Mouse (Mus musculus) bone marrow, adult 2 months (tissue): ENCODE measurements around the gene Wdr81. TPM values are rescaled to one million over a fixed set of nuclear protein-coding genes. Genes with fewer than 3 reads are reported as not detected.
A peak's percentile ranks its signal among the peaks of the same experiment; 100 is the strongest.

Source experiments
- H3K27ac ChIP-seq: fragments of 200-500 bp; 2 replicates; pipeline ENCODE4 v1.5.1; 2012; ENCODE audit warnings: low read depth, mild to moderate bottlenecking, control low read depth, inconsistent platforms, low read length; ENCODE audit not compliant: control insufficient read depth, poor library complexity, insufficient read depth
- H3K4me1 ChIP-seq: fragments of 200-500 bp; 2 replicates; pipeline ENCODE4 v1.6.1; 2011; ENCODE audit warnings: low read length; ENCODE audit not compliant: control insufficient read depth, insufficient read depth
- H3K4me3 ChIP-seq: fragments of 200-500 bp; replicated peaks from 2 replicates; pipeline ENCODE3; 2011; ENCODE audit warnings: mild to moderate bottlenecking, low read depth, low read length, control low read depth; ENCODE audit not compliant: control insufficient read depth
- CTCF ChIP-seq: fragments of 200-500 bp; IDR thresholded peaks from 2 replicates; pipeline ENCODE4 v1.5.1; 2011; ENCODE audit warnings: low read length, control low read depth; ENCODE audit not compliant: control insufficient read depth, insufficient read depth
- POLR2A ChIP-seq: fragments of 200-500 bp; IDR thresholded peaks from 2 replicates; pipeline ENCODE4 v1.6.1; 2011; ENCODE audit warnings: low read depth, mild to moderate bottlenecking, control low read depth, low read length, borderline replicate concordance; ENCODE audit not compliant: control insufficient read depth
- WGBS: fragments of 180-500 bp; shearing (Covaris S2); methylation state at CpG from one replicate; pipeline ENCODE4 v1.1.7; 2018; 5-methylcytosine and 5-hydroxymethylcytosine counted together
- polyA plus RNA-seq: library from polyadenylated mRNA; stranded (reverse); fragments of >200 nt; gene quantifications from 2 replicates; pipeline ENCODE4 v1.2.4, GENCODE M21; 2011; ENCODE audit warnings: low replicate concordance; ENCODE audit not compliant: missing spikeins, insufficient read depth, insufficient read length

Gene Wdr81
- polyA plus RNA-seq, result 21.0 and 33.5 TPM in 2 replicates

DNA sequence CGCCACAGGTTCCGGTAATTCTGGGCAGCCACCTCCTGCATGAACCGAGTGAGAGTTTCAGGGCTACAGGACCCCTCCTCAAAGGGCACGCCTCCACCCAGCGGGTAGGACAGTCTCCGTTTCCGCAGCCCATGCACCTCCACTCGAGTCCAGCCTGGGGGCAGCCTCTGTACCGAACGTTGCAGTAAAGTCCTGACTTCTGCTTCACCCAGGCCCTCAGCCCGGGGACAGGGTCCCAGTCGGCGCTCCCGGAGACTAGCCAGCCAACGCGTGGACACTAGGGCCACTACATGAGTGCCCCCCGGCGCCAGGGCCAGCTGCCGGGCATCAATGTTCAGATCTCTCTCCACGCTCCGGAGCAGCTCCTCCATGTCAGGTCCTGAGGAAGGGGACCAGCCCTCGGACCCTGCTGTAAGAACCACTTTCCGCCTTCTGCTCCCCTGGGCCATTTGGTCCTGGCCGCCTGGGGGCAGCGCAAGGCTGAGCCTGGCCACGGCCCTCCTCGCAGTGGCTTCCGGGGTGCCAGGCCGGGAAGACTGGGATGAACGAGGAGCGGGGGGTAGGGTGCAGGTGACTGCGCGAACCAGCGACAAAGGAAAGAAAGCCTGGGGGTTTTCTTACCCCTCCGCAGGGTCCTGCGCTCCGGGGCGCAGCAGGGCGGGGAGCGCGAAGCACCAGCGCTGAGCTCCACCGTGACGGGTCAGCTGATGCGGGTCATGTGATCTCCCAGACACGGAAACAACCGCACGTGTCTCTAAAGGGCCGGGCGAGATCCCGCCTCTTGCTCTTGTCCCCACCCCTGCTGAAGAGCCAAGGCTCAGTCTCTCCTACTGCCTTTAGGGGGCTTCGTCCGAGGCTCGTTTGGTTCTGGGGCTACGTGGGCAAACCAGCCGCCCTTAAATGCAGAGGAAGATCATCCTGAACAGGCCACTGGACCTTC, at the start of gene Wdr81:
Wdr81 (minus strand) TSS at position 727 of the 940 bp plus-strand sequence.
- TF ChIP-seq POLR2A (peak; percentile 85; the same call in 1 of the 2 replicates), CTCF (peak; percentile 55)
- Histone ChIP-seq H3K4me1 (peaks cover 15% of the 10 kb centered on the region), H3K4me3 (peak within 1 kb of the TSS; percentile 79), H3K27ac (peak within 1 kb of the TSS; percentile 66)
- WGBS, result 3% methylated on average over 56 of the region's 56 CpGs

DNA sequence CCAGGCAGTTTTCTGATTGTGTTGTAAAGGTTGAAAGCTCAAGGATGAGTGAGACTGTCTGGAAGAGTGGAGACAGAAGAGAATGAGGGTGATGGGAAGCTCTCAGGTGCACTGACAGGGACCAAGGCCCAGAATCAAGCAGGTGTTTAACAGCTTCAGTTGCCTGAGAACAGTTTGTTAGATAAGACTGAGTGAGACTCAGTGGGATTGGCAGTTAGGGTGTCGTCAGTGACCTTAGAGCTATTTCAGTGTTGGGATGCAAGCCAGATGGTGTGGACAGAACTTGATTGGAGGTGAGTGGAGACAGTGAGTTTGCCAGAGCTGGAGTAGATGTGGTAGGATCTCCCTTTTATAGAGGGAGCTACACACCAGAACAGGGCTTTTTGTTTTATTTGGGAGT, 43.6 kb upstream of the Wdr81 start:
- H3K27ac ChIP-seq, result no peak overlapping the region
- WGBS, result 68% methylated on average over 1 of the region's 1 CpGs
- TF ChIP-seq POLR2A (no peak), CTCF (no peak)
- no peak overlapping the region for H3K4me3 ChIP-seq
- no peaks in the 10 kb centered on the region for H3K4me1 ChIP-seq

DNA sequence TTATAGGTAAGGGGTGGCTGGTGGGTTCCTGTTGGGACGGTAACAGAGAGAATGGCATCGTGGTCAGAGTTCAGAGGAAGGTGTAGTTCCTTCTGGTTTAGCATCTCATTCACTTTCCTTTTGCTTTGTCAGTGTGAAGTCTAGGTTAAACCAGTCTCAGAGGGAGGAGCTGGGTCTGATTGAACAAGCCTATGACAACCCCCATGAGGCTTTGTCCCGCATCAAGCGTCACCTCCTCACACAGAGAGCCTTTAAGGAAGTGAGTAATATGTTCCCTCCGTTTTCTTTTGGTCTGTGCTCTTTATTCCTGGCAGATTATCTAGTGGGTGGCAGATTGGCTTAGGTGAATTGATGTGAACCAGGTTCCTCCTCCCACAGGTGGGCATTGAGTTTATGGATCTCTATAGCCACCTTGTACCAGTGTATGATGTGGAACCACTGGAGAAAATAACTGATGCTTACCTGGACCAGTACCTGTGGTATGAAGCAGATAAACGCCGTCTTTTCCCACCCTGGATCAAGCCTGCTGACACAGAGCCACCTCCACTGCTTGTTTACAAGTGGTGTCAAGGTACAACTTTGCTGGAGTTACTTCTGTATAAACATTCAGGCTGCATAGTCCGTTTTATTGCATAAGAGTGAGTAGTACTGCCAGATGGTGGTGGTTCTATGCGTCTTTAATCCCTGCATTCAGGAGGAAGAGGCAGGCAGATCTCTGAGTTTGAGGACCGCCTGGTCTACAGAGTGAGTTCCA, 40.0 kb upstream of the Wdr81 start:
- no peak overlapping the region for H3K4me3 ChIP-seq
- WGBS, result 82% methylated on average over 10 of the region's 10 CpGs
- no peak overlapping the region for H3K27ac ChIP-seq
- no peaks in the 10 kb centered on the region for H3K4me1 ChIP-seq
- TF ChIP-seq CTCF, result no peak
- no peak for TF ChIP-seq POLR2A

DNA sequence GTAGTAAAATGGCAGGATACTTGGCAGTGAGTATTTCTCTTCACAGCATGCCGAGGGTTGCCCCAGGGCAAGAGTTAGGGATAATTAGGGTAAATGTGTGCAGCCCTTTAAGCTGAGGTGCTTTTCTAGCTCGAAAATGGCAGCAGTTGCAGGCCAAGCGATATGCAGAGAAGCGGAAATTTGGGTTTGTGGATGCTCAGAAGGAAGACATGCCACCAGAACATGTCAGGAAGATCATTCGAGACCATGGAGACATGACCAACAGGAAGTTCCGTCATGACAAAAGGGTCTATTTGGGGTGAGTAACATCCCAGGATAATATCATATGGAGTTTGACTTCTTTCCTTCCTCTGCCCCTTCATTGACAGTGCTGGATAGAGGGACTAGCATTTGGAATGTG, 33.0 kb upstream of the Wdr81 start:
- H3K4me3 ChIP-seq, result peak overlapping the region; percentile 71
- TF ChIP-seq POLR2A, result no peak
- TF ChIP-seq CTCF, result no peak
- H3K4me1 ChIP-seq, result peaks cover 4% of the 10 kb centered on the region
- no peak overlapping the region for H3K27ac ChIP-seq
- WGBS, result 24% methylated on average over 6 of the region's 6 CpGs

DNA sequence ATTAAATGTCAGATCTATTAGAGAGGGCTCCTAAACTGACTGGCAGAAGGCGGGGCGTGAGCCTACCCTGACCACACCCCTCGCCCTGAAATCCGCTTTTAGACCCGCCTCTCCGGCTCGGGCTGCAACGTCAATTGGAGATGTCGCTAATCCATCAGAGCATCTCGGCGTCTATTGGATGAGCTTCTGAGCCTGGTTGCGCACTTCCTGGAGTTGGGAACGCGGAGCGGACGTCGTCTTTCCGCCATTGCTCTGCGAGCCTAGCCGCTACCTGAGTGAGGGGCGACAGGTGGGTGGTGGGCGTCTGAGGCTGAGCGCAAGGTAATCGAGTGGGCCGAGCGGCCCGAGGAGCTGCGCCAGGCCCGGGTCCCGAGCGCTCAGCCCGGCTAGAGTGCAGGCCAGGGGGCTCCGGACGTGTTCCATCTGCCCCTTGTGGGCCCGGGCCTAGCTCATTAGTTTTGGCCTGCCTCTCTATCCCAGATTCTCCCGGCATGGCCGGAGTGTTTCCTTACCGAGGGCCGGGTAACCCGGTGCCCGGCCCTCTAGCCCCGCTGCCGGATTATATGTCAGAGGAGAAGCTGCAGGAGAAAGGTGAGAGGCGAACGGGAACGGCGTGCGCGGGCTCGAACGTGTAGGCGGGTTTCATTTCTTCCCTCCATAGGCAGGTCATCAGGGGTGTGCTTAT, 32.2 kb upstream of the Wdr81 start, which contains the start of gene Prpf8:
Prpf8 (plus strand) TSS at position 216 of the 685 bp plus-strand sequence.
- peaks cover 4% of the 10 kb centered on the region for H3K4me1 ChIP-seq
- peak within 1 kb of the TSS; percentile 71 for H3K4me3 ChIP-seq
- under 1% methylated on average over 52 of the region's 52 CpGs for WGBS
- TF ChIP-seq CTCF (no peak), POLR2A (peak; percentile 85)
- H3K27ac ChIP-seq, result peak within 1 kb of the TSS; percentile 46; the same call in 1 of the 2 replicates

DNA sequence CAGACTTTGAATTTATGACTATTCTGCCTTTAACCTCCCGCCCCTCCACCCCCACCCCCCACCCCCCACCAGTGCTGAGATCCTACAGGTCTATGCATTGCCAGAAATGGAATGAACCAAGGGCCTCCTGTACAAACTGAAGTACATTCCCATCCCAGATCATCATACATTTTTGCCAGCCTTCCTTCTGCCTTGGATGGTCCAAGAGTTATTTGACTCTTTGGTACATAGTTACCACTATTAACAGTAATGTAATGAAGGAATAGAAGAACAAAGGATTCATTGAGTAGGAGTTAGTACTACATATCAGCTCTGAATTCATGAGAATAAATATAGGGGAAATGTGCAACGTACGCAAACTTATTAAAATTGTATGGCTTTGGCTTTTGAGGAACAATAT, 31.7 kb upstream of the Wdr81 start:
- H3K27ac ChIP-seq, result no peak overlapping the region
- TF ChIP-seq POLR2A (no peak), CTCF (no peak)

DNA sequence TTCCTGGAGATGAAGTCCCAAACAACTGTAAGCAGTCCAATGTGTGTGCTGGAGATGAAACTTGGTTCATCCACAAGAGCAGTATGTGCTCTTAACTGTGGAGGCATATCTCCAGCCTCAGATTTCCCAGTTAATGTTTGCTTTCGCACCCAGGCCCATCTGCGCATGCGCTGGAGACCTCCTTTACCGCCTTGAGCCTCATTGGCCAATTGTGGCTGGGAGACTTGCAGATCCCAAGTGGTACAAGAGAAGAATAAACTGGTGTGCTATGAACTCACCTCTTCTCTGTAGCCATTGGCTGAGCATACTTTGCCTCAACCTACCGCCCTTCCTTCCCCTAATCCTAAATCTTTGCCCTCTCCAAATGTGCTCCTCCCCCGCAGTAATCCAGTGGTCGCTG, 18.9 kb upstream of the Wdr81 start:
- no peak overlapping the region for H3K27ac ChIP-seq
- no peaks in the 10 kb centered on the region; the same call in 1 of the 2 replicates for H3K4me1 ChIP-seq
- H3K4me3 ChIP-seq, result no peak overlapping the region
- WGBS, result 92% methylated on average over 7 of the region's 7 CpGs
- no peak for TF ChIP-seq POLR2A
- TF ChIP-seq CTCF, result no peak

More for the DNA sequence above, 31.7 kb upstream of the Wdr81 start:
- peaks cover 4% of the 10 kb centered on the region for H3K4me1 ChIP-seq
- 21% methylated on average over 3 of the region's 3 CpGs for WGBS
- H3K4me3 ChIP-seq, result no peak overlapping the region

DNA sequence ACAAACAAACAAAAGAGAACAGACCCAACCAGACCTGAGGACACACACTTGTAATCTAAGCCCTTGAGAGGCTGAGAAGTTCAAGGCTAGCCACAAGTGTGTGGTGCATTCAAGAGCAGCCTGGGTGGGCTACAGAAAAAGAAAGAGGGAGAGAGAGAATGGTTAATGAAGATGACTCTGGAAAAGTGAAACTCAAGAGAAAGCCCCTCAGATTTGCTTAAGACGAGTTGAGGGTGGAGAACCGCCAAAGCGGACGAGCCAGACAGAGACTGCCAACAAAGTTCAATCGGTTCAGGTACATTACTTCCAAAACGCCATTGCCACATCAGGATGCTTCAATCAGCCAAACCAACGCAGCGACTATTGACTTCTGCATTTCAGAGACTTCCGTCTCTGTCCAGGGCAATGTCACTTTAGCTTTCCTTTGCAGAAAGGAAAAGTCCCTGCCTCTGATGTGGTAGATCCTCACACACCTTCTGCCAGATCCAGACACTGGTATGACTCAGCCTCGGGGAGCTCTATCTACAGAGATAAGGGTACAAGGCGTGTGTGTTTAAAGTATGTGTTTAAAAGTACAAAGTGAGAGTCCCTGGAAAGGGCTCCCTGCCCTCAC, 18.1 kb upstream of the Wdr81 start:
- Histone ChIP-seq H3K27ac (no peak overlapping the region), H3K4me1 (no peaks in the 10 kb centered on the region; the same call in 1 of the 2 replicates), H3K4me3 (no peak overlapping the region)
- 31% methylated on average over 11 of the region's 11 CpGs for WGBS
- no peak for TF ChIP-seq POLR2A
- TF ChIP-seq CTCF, result no peak
